Mouse (Mus musculus) liver, embryonic 16.5 days (tissue): Measurements from ENCODE around the gene Tmem255a. TPM values are rescaled to one million over a fixed set of nuclear protein-coding genes. Genes with fewer than 3 reads are reported as not detected.

Experiments
- ATAC-seq: fragments of 200-750 bp; cut with Nextera tagmentation; 2 replicates; pipeline ENCODE4 v1.8.0; 2017; ENCODE audit warnings: low read depth, mild to moderate bottlenecking, moderate number of reproducible peaks, moderate library complexity
- H3K27ac ChIP-seq: fragments of 300-500 bp; sonication (generic); 2 replicates; pipeline ENCODE4 v1.5.1; 2014; ENCODE audit warnings: mild to moderate bottlenecking, low read length
- H3K27me3 ChIP-seq: fragments of 300-500 bp; sonication (generic); 2 replicates; pipeline ENCODE4 v1.6.1; 2014; ENCODE audit warnings: low read depth, low read length, mixed read lengths; ENCODE audit not compliant: control insufficient read depth, insufficient read depth
- H3K36me3 ChIP-seq: fragments of 300-500 bp; sonication (generic); 2 replicates; pipeline ENCODE4 v1.6.1; 2014; ENCODE audit warnings: mild to moderate bottlenecking; ENCODE audit not compliant: control insufficient read depth, insufficient read depth
- H3K4me1 ChIP-seq: fragments of 300-500 bp; sonication (generic); 2 replicates; pipeline ENCODE4 v1.6.1; 2014; ENCODE audit warnings: low read depth, low read length, mixed read lengths; ENCODE audit not compliant: control insufficient read depth
- H3K4me2 ChIP-seq: fragments of 300-500 bp; sonication (generic); 2 replicates; pipeline ENCODE4 v1.6.1; 2014; ENCODE audit warnings: low read depth, low read length, mixed read lengths
- H3K4me3 ChIP-seq: fragments of 300-500 bp; sonication (generic); 2 replicates; pipeline ENCODE4 v1.5.1; 2014; ENCODE audit warnings: low read depth, mild to moderate bottlenecking, low read length
- H3K9ac ChIP-seq: fragments of 300-500 bp; sonication (generic); 2 replicates; pipeline ENCODE4 v1.6.1; 2014; ENCODE audit warnings: low read depth, low read length
- H3K9me3 ChIP-seq: fragments of 300-500 bp; sonication (generic); replicated peaks from 2 replicates; pipeline ENCODE4 v1.6.1; 2016; ENCODE audit warnings: low read length; ENCODE audit not compliant: control insufficient read depth
- WGBS: fragments of 180-500 bp; shearing (Covaris S2); extraction: QIAGEN DNeasy Blood & Tissue Kit; methylation state at CpG from one replicate; pipeline ENCODE4 v1.1.7; 2014; ENCODE audit not compliant: insufficient replicate concordance; 5-methylcytosine and 5-hydroxymethylcytosine counted together
- polyA plus RNA-seq: library from polyadenylated mRNA; unstranded; fragments of >200 nt; fragmentation: Nextera tagmentation; extraction: Ambion mirVana; gene quantifications from 2 replicates; pipeline ENCODE4 v1.2.1, GENCODE M21; 2015

Tmem255a gene
- 2.0 and 2.3 TPM in 2 replicates for polyA plus RNA-seq

GRCm38 (mm10) chrX:38251851-38252571 lies at the start of gene Tmem255a:
Tmem255a (minus strand) TSS chrX:38252439.
- no peak for ATAC-seq
- no peaks in the 10 kb centered on the region for H3K9me3 ChIP-seq
- WGBS: 19% methylated on average over 26 of the region's 27 CpGs
- H3K27ac ChIP-seq: no peak within 1 kb of the TSS
- H3K4me3 ChIP-seq: peak within 1 kb of the TSS; percentile 0; the same call in 1 of the 2 replicates
- no peaks in the 10 kb centered on the region for H3K4me1 ChIP-seq
- no peaks in the 10 kb centered on the region for H3K36me3 ChIP-seq
- H3K27me3 ChIP-seq: no peaks in the 10 kb centered on the region; the same call in none of the 2 replicates
- H3K4me2 ChIP-seq: peak within 1 kb of the TSS; percentile 39
- H3K9ac ChIP-seq: no peak within 1 kb of the TSS

GRCm38 (mm10) chrX:38259610-38260009 lies 7.4 kb upstream of the Tmem255a start:
- Histone ChIP-seq H3K4me1 (no peaks in the 10 kb centered on the region), H3K36me3 (no peaks in the 10 kb centered on the region), H3K9ac (no peak overlapping the region), H3K4me2 (no peak overlapping the region), H3K9me3 (no peaks in the 10 kb centered on the region), H3K4me3 (no peak overlapping the region), H3K27me3 (no peaks in the 10 kb centered on the region), H3K27ac (no peak overlapping the region)
- WGBS: 28% methylated on average over 2 of the region's 2 CpGs
- ATAC-seq: no peak

GRCm38 (mm10) chrX:38250352-38250950 lies 1.8 kb downstream of the Tmem255a start:
- no peak overlapping the region; the same call in 1 of the 2 replicates for H3K4me3 ChIP-seq
- H3K27me3 ChIP-seq: no peaks in the 10 kb centered on the region; the same call in none of the 2 replicates
- no peaks in the 10 kb centered on the region for H3K9me3 ChIP-seq
- H3K4me2 ChIP-seq: peak overlapping the region; percentile 39
- no peak overlapping the region for H3K9ac ChIP-seq
- H3K36me3 ChIP-seq: no peaks in the 10 kb centered on the region
- WGBS: 14% methylated on average over 18 of the region's 18 CpGs
- no peak overlapping the region for H3K27ac ChIP-seq
- no peaks in the 10 kb centered on the region for H3K4me1 ChIP-seq
- ATAC-seq: no peak

GRCm38 (mm10) chrX:38249640-38250351 lies 2.4 kb downstream of the Tmem255a start:
- Histone ChIP-seq H3K36me3 (no peaks in the 10 kb centered on the region), H3K27me3 (no peaks in the 10 kb centered on the region; the same call in none of the 2 replicates), H3K9me3 (no peaks in the 10 kb centered on the region), H3K4me2 (no peak overlapping the region), H3K4me3 (no peak overlapping the region), H3K4me1 (no peaks in the 10 kb centered on the region), H3K9ac (no peak overlapping the region), H3K27ac (no peak overlapping the region)
- no peak for ATAC-seq
- WGBS: 22% methylated on average over 16 of the region's 16 CpGs

GRCm38 (mm10) chrX:38247601-38248000 lies 4.6 kb downstream of the Tmem255a start:
- Histone ChIP-seq H3K4me1 (no peaks in the 10 kb centered on the region), H3K4me3 (no peak overlapping the region), H3K27me3 (no peaks in the 10 kb centered on the region; the same call in 1 of the 2 replicates), H3K36me3 (no peaks in the 10 kb centered on the region), H3K4me2 (no peak overlapping the region), H3K9ac (no peak overlapping the region), H3K9me3 (no peaks in the 10 kb centered on the region), H3K27ac (no peak overlapping the region)
- 35% methylated on average over 5 of the region's 5 CpGs for WGBS
- ATAC-seq: no peak

GRCm38 (mm10) chrX:38247108-38247507 lies 5.1 kb downstream of the Tmem255a start:
- H3K27ac ChIP-seq: no peak overlapping the region
- H3K36me3 ChIP-seq: no peaks in the 10 kb centered on the region
- H3K9ac ChIP-seq: no peak overlapping the region
- no peaks in the 10 kb centered on the region; the same call in 1 of the 2 replicates for H3K27me3 ChIP-seq
- no peaks in the 10 kb centered on the region for H3K9me3 ChIP-seq
- no peak overlapping the region for H3K4me2 ChIP-seq
- H3K4me3 ChIP-seq: no peak overlapping the region
- H3K4me1 ChIP-seq: no peaks in the 10 kb centered on the region
- 33% methylated on average over 6 of the region's 6 CpGs for WGBS
- no peak for ATAC-seq

- H3K27ac ChIP-seq: no peak overlapping the region
- no peaks in the 10 kb centered on the region for H3K27me3 ChIP-seq
- 23% methylated on average over 2 of the region's 2 CpGs for WGBS
- H3K4me2 ChIP-seq: no peak overlapping the region
- H3K9me3 ChIP-seq: no peaks in the 10 kb centered on the region
- no peak for ATAC-seq
- H3K36me3 ChIP-seq: no peaks in the 10 kb centered on the region
- H3K9ac ChIP-seq: no peak overlapping the region
- H3K4me1 ChIP-seq: no peaks in the 10 kb centered on the region
- no peak overlapping the region for H3K4me3 ChIP-seq
Measured at GRCm38 (mm10) chrX:38237731-38238130, 14.5 kb downstream of the Tmem255a start.

GRCm38 (mm10) chrX:38229888-38230287 lies 22.4 kb downstream of the Tmem255a start:
- no peak overlapping the region for H3K27ac ChIP-seq

More at GRCm38 (mm10) chrX:38229888-38230287, 22.4 kb downstream of the Tmem255a start:
- Histone ChIP-seq H3K4me1 (no peaks in the 10 kb centered on the region), H3K36me3 (no peaks in the 10 kb centered on the region), H3K27me3 (no peaks in the 10 kb centered on the region), H3K9me3 (no peaks in the 10 kb centered on the region), H3K9ac (no peak overlapping the region), H3K4me2 (no peak overlapping the region), H3K4me3 (no peak overlapping the region)
- ATAC-seq: no peak
- 59% methylated on average over 1 of the region's 1 CpGs for WGBS
